Mouse (Mus musculus): Measurements from ENCODE around the gene Spata2l.

DNA sequence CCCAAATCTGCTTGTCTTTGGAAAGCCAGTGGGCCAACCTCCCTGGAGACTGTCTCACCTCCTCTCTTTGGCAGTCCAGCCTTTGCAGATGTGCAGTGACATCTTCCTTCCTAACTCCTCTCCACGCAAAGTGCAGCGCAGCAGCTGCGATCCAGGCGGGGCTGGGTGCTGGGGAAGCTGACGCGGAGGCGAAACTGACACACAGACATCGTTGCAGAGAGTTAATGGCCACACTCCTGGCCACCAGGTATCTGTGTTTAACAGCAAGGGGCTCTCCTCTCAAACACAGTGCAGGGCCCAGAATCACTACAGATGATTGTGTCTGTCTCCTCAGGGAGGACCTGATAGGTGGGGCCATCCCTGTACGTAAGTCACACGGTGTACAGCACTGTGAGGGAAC, 35.1 kb upstream of the Spata2l start:
- TF ChIP-seq MYOD1 (IDR thresholded peaks at IDR 0.05; ENCODE audit: control insufficient read depth in 1 of 3, insufficient read length in 2 of 3, low read depth in 2 of 3) (no peak), CEBPB (IDR thresholded peaks at IDR 0.05; ENCODE audit: insufficient read depth, poor library complexity, severe bottlenecking) (no peak), TCF12 (IDR thresholded peaks at IDR 0.05; ENCODE audit: insufficient read depth, poor library complexity, severe bottlenecking) (no peak), MAX (IDR thresholded peaks at IDR 0.05; ENCODE audit: low read depth) (no peak), USF1 (IDR thresholded peaks at IDR 0.05; ENCODE audit: low read depth) (no peak), POLR2A (IDR thresholded peaks at IDR 0.05; ENCODE audit: insufficient read length, low read depth) (no peak), TCF3 (IDR thresholded peaks at IDR 0.05; ENCODE audit: insufficient read length, low read depth) (no peak), MYOG (IDR thresholded peaks at IDR 0.05; ENCODE audit: control insufficient read depth in 1 of 3, insufficient read depth in 1 of 3, insufficient read length in 2 of 3, low read depth in 2 of 3) (no peak)
